In genomic region chr10:99430669-99431561, GRCm38 (mm10) we compare ENCODE assay signal across 9 mouse cellular contexts.
DNase-seq lines count a peak whose midpoint lies in the region.
"Had no signal": no experiment of that assay in that cellular context is flagged by ENCODE, and none has a peak within 500 bp of the region (broad histone marks: within the 10 kb centered on the region; RNA-seq: fewer than 3 reads in every experiment).

No protein-coding gene starts in this region.

- DNase-seq in heart, adult 9 months (ENCODE audit: low spot score in 2 of 2) = peak; percentile 28 to 32
- no peak for DNase-seq in heart, adult 8-10 months (ENCODE audit: low spot score)
- peak; percentile 70 for DNase-seq in A20 (ENCODE audit: low read depth, low spot score)
- DNase-seq in brain, adult 2 months (ENCODE audit: low read depth, low spot score) = peak; percentile 64
- DNase-seq in lung, postnatal 10 days = peak; percentile 25
- DNase-seq in urinary bladder, adult 18-20 months (ENCODE audit: low spot score in 2 of 2) = no peak
- no peak for DNase-seq in adrenal gland, adult 2 months
- no peak for DNase-seq in kidney, postnatal 25 days
- DNase-seq: cerebellum, adult 11 months had no signal

Comparison
In these comparisons a context has a peak if more than half of its experiments do, and no peak if none do; other contexts are left out.
1. DNase-seq: peak in heart, adult 9 months (2 of 2), A20 (single experiment), brain, adult 2 months (single experiment) and lung, postnatal 10 days (single experiment); none in heart, adult 8-10 months (single experiment), urinary bladder, adult 18-20 months (0 of 2), adrenal gland, adult 2 months (single experiment) and kidney, postnatal 25 days (0 of 2).